In the genomic region with DNA sequence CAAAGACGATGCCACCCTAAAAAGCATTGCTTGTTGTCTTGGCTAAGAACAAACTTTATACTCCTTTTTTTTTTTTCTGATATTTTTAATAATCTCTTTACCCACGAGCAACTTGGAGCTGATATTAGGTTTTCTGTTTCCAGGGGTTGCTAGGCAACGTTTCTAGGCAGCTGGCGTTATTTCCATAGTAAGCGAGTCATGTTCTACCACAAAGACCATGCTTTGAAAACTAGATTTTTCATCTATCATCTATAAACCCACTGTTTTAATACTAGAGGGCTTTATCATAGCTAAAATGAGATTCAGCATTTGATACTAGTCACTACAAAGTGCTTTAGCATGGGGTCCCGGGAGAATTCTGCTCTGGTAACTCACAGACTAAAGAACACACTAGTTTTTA, we compare ENCODE assay signal across 22 mouse cellular contexts.
DNase-seq lines count a peak whose midpoint lies in the region; ATAC-seq lines count a peak whose summit lies in the region.
"Had no signal": no experiment of that assay in that cellular context is flagged by ENCODE, and none has a peak within 500 bp of the region (broad histone marks: within the 10 kb centered on the region; RNA-seq: fewer than 3 reads in every experiment).

No protein-coding gene starts in this region.

- peak; percentile 67 for DNase-seq in forebrain, embryonic 14.5 days (ENCODE audit: low spot score)
- peak; percentile 23 to 37 for DNase-seq in left cerebral cortex, postnatal 14 days (ENCODE audit: low spot score in 2 of 2)
- DNase-seq in left cerebral cortex, adult 18-20 months (ENCODE audit: low spot score in 2 of 2) = no peak
- DNase-seq in 3T3-L1 (ENCODE audit: low read depth, low spot score) = peak; percentile 48
- no peak for DNase-seq in urinary bladder, adult 18-20 months (ENCODE audit: low spot score in 2 of 2)
- DNase-seq: adrenal gland, postnatal 14 days; cerebellum, adult 8-10 months; gastrocnemius, adult 2 months; heart, adult 18-20 months; kidney, adult 11 months; liver; lung, adult 18-20 months had no signal

- WGBS in forebrain, embryonic 14.5 days = 54% methylated on average over 6 of the region's 6 CpGs
- WGBS in forebrain, embryonic 12.5 days = 73% methylated on average over 6 of the region's 6 CpGs
- WGBS in forebrain, embryonic 16.5 days = 51% methylated on average over 6 of the region's 6 CpGs

- no peaks in the 10 kb centered on the region for H3K27me3 ChIP-seq in forebrain, embryonic 14.5 days (replicated peaks; ENCODE audit: control insufficient read depth, insufficient read depth, low read length)
- no peaks in the 10 kb centered on the region for H3K27me3 ChIP-seq in forebrain, embryonic 12.5 days
- no peaks in the 10 kb centered on the region for H3K27me3 ChIP-seq in forebrain, embryonic 16.5 days (replicated peaks; ENCODE audit: control insufficient read depth, insufficient read depth, low read length)
- H3K27me3 ChIP-seq: embryonic facial prominence, embryonic 13.5 days; heart, embryonic 15.5 days; hindbrain, embryonic 15.5 days; neural tube, embryonic 12.5 days had no signal

- peak; percentile 60; the same call in 1 of the 2 replicates for ATAC-seq in forebrain, embryonic 14.5 days
- no peak for ATAC-seq in forebrain, embryonic 12.5 days (ENCODE audit: low FRiP score)
- ATAC-seq in forebrain, embryonic 16.5 days = peak; percentile 60
- ATAC-seq in granulocyte monocyte progenitor cell, adult 5-6 weeks (replicated peaks; ENCODE audit: poor library complexity, severe bottlenecking) = no peak

- no peak overlapping the region for H3K4me2 ChIP-seq in forebrain, embryonic 14.5 days (ENCODE audit: low read length)
- no peak overlapping the region for H3K4me2 ChIP-seq in forebrain, embryonic 12.5 days
- no peak overlapping the region for H3K4me2 ChIP-seq in forebrain, embryonic 16.5 days (ENCODE audit: low read length)
- H3K4me2 ChIP-seq: embryonic facial prominence, embryonic 13.5 days; heart, embryonic 15.5 days; hindbrain, embryonic 15.5 days; neural tube, embryonic 12.5 days had no signal

- intact Hi-C loops in left cerebral cortex, postnatal 14 days (cut with DNase I) = loop anchor here (10.0 kb wide), 1 partner anchor 161 kb away; no protein-coding TSS in a partner anchor

- peaks cover 8% of the 10 kb centered on the region; the same call in 1 of the 2 replicates for H3K4me1 ChIP-seq in forebrain, embryonic 14.5 days (ENCODE audit: control insufficient read depth, insufficient read depth, low read length)
- H3K4me1 ChIP-seq in forebrain, embryonic 12.5 days = peaks cover 16% of the 10 kb centered on the region; the same call in 1 of the 2 replicates
- H3K4me1 ChIP-seq in forebrain, embryonic 16.5 days (replicated peaks; ENCODE audit: control insufficient read depth, insufficient read depth, low read length) = peaks cover 15% of the 10 kb centered on the region
- H3K4me1 ChIP-seq: embryonic facial prominence, embryonic 13.5 days; heart, embryonic 15.5 days; neural tube, embryonic 12.5 days had no signal

- no peak overlapping the region for H3K27ac ChIP-seq in forebrain, embryonic 14.5 days (ENCODE audit: low read depth, low read length)
- no peak overlapping the region for H3K27ac ChIP-seq in forebrain, embryonic 12.5 days
- H3K27ac ChIP-seq in forebrain, embryonic 16.5 days (ENCODE audit: low read length) = no peak overlapping the region
- H3K27ac ChIP-seq: embryonic facial prominence, embryonic 13.5 days; gastrocnemius, adult 2 months; heart, embryonic 15.5 days; kidney, postnatal 0 days; macrophage; neural tube, embryonic 12.5 days; stomach, postnatal 0 days had no signal

- no peak overlapping the region for H3K4me3 ChIP-seq in forebrain, embryonic 14.5 days (ENCODE audit: low read depth, low read length)
- no peak overlapping the region for H3K4me3 ChIP-seq in forebrain, embryonic 12.5 days (replicated peaks)
- no peak overlapping the region for H3K4me3 ChIP-seq in forebrain, embryonic 16.5 days (replicated peaks; ENCODE audit: low read length)
- H3K4me3 ChIP-seq: embryonic facial prominence, embryonic 13.5 days; gastrocnemius, adult 2 months; heart, embryonic 15.5 days; hindbrain, embryonic 15.5 days; neural tube, embryonic 12.5 days had no signal

- H3K36me3 ChIP-seq in forebrain, embryonic 14.5 days (ENCODE audit: control insufficient read depth, insufficient read depth, low read length) = no peaks in the 10 kb centered on the region
- H3K36me3 ChIP-seq in forebrain, embryonic 12.5 days (replicated peaks) = no peaks in the 10 kb centered on the region
- H3K36me3 ChIP-seq in forebrain, embryonic 16.5 days (ENCODE audit: control insufficient read depth, insufficient read depth) = no peaks in the 10 kb centered on the region
- H3K36me3 ChIP-seq: embryonic facial prominence, embryonic 13.5 days; heart, embryonic 15.5 days; hindbrain, embryonic 15.5 days; neural tube, embryonic 12.5 days had no signal

- no peaks in the 10 kb centered on the region for H3K9me3 ChIP-seq in forebrain, embryonic 14.5 days (replicated peaks; ENCODE audit: control insufficient read depth, low read length)
- H3K9me3 ChIP-seq in forebrain, embryonic 12.5 days = no peaks in the 10 kb centered on the region
- no peaks in the 10 kb centered on the region for H3K9me3 ChIP-seq in forebrain, embryonic 16.5 days (ENCODE audit: control insufficient read depth, low read length)
- H3K9me3 ChIP-seq: embryonic facial prominence, embryonic 13.5 days; heart, embryonic 15.5 days; hindbrain, embryonic 15.5 days; neural tube, embryonic 12.5 days had no signal

- H3K9ac ChIP-seq in forebrain, embryonic 14.5 days (ENCODE audit: low read length) = no peak overlapping the region
- no peak overlapping the region for H3K9ac ChIP-seq in forebrain, embryonic 12.5 days
- no peak overlapping the region for H3K9ac ChIP-seq in forebrain, embryonic 16.5 days (replicated peaks; ENCODE audit: low read depth, low read length)
- H3K9ac ChIP-seq: embryonic facial prominence, embryonic 13.5 days; heart, embryonic 15.5 days; hindbrain, embryonic 15.5 days; neural tube, embryonic 12.5 days had no signal

Comparison
In these comparisons a context has a peak if more than half of its experiments do, and no peak if none do; other contexts are left out.
1. ATAC-seq: peak in forebrain, embryonic 14.5 days (single experiment) and forebrain, embryonic 16.5 days (single experiment); none in forebrain, embryonic 12.5 days (single experiment) and granulocyte monocyte progenitor cell, adult 5-6 weeks (single experiment).
2. DNase-seq: peak in forebrain, embryonic 14.5 days (single experiment), left cerebral cortex, postnatal 14 days (2 of 2) and 3T3-L1 (single experiment); none in left cerebral cortex, adult 18-20 months (0 of 2) and urinary bladder, adult 18-20 months (0 of 2).